Mouse (Mus musculus): Measurements from ENCODE around the gene Abcc4.

DNA sequence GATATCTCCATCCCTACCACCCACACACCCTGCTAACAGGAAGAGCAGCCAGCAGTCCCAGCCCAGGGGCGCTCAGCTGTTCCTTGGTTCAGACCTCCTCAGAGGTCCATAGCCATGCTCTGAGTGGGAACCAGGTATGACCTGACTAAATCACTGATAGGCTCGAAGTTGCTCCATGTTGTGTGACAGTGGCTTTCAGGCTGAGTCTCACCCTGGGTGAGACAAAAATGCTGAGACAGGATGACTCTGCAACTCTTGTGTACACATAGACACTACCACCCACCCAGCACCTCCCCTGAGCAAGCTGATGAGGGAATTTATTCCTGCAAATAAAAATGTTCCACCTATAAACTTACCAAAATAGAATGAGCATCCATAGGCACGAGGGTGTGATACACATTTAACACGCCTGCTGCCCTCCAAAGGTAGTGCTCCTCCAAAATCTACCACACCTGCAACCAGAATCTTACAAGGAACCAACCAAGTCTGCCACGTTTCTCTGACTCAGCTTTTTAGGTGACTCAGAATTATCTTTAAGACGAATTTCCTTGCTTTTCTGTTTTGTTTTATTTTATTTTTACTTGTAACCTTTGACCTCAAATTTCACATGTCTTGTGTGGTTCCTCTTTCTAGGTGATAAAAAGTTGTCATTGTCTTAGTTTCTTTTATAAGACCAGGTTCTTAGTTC lies 44.6 kb upstream of the Abcc4 start:
- TF ChIP-seq ZNF384 (IDR thresholded peaks at IDR 0.05; ENCODE audit: low read depth, low read length) (no peak), HCFC1 (IDR thresholded peaks at IDR 0.05; ENCODE audit: borderline replicate concordance, insufficient read depth, low read length) (no peak), MAFK (IDR thresholded peaks at IDR 0.05; ENCODE audit: insufficient read depth, low read depth, low read length) (peak; percentile 93), ZC3H11A (IDR thresholded peaks at IDR 0.05; ENCODE audit: borderline replicate concordance, low read depth, low read length) (no peak), CHD2 (IDR thresholded peaks at IDR 0.05; ENCODE audit: low read depth, low read length) (no peak)
